In the genomic region with DNA sequence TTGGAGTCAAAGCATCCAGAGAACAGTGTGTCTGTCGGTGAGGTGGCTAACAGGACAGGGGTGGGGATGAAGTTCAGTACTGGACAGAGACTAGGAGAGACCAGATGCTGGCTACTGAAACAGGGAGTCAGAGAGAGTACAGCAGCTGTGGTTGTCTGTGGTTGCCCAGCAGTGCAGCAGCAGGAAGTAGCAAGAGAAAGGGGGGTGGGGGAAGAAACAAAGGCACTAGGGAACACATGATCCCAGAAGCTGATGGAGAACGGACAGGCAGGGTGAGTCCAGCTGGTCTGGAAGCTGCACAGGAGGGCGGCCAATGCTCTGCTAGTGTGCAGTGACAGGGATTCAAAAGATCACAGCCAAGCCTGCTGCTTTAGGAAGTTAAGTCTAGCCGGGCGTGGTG, we compare ENCODE assay signal across 12 mouse cellular contexts.
DNase-seq lines count a peak whose midpoint lies in the region; ATAC-seq lines count a peak whose summit lies in the region.
"Had no signal": no experiment of that assay in that cellular context is flagged by ENCODE, and none has a peak within 500 bp of the region (broad histone marks: within the 10 kb centered on the region; RNA-seq: fewer than 3 reads in every experiment).

No protein-coding gene starts in this region.

- H3K36me3 ChIP-seq in lung, embryonic 16.5 days (ENCODE audit: control insufficient read depth, insufficient read depth, low read length): no peaks in the 10 kb centered on the region
- H3K36me3 ChIP-seq: embryonic facial prominence, embryonic 13.5 days; G1E had no signal

- ATAC-seq in lung, embryonic 16.5 days (ENCODE audit: low read depth): peak; percentile 24; the same call in 1 of the 2 replicates

- H3K4me1 ChIP-seq in lung, embryonic 16.5 days (replicated peaks; ENCODE audit: control insufficient read depth, insufficient read depth, low read length): peaks cover 5% of the 10 kb centered on the region; the same call in 1 of the 2 replicates

- 29% methylated on average over 5 of the region's 5 CpGs for WGBS in lung, embryonic 16.5 days

- H3K4me2 ChIP-seq in lung, embryonic 16.5 days (ENCODE audit: low read depth, low read length): no peak overlapping the region

- H3K27me3 ChIP-seq in lung, embryonic 16.5 days (ENCODE audit: control insufficient read depth, insufficient read depth, low read depth, low read length): no peaks in the 10 kb centered on the region
- H3K27me3 ChIP-seq: embryonic facial prominence, embryonic 13.5 days had no signal

- DNase-seq in lung, postnatal 14 days: no peak
- peak; percentile 58 for DNase-seq in embryo, embryonic 10 days (ENCODE audit: low spot score)
- DNase-seq in heart, adult 8-10 months (ENCODE audit: low spot score): peak; percentile 7
- peak; percentile 20 for DNase-seq in mesoderm, embryonic 11.5 days (ENCODE audit: low read depth, low spot score)
- no peak for DNase-seq in left cerebral cortex, adult 18-20 months (ENCODE audit: low spot score in 2 of 2)
- DNase-seq in spleen, postnatal 36 days (ENCODE audit: low spot score in 2 of 2): no peak
- DNase-seq: kidney, postnatal 36 days; left cerebral cortex, postnatal 4 days; thymus, adult 18-20 months had no signal

- H3K27ac ChIP-seq in lung, embryonic 16.5 days (ENCODE audit: low read length): no peak overlapping the region; the same call in 1 of the 2 replicates

- H3K9me3 ChIP-seq in lung, embryonic 16.5 days (ENCODE audit: control insufficient read depth, low read length): no peaks in the 10 kb centered on the region

- no peak overlapping the region for H3K4me3 ChIP-seq in lung, embryonic 16.5 days (ENCODE audit: low read length)
- H3K4me3 ChIP-seq: embryonic facial prominence, embryonic 13.5 days had no signal

- no peak overlapping the region for H3K9ac ChIP-seq in lung, embryonic 16.5 days (ENCODE audit: low read length)
- H3K9ac ChIP-seq: embryonic facial prominence, embryonic 13.5 days had no signal

Comparison
In these comparisons a context has a peak if more than half of its experiments do, and no peak if none do; other contexts are left out.
1. DNase-seq: peak in embryo, embryonic 10 days (single experiment), heart, adult 8-10 months (single experiment) and mesoderm, embryonic 11.5 days (single experiment); none in lung, postnatal 14 days (single experiment), left cerebral cortex, adult 18-20 months (0 of 2) and spleen, postnatal 36 days (0 of 2).